Mouse (Mus musculus): ENCODE data around the gene Spaar. TPM values are rescaled to one million over a fixed set of nuclear protein-coding genes. Genes with fewer than 3 reads are reported as not detected.

Gene Spaar
- polyA plus RNA-seq, 1 experiment from 2014 or later: 1.2 TPM

GRCm38 (mm10) chr4:43741526-43741925 is 11.7 kb downstream of the Spaar start:
- H3K4me3 ChIP-seq (ENCODE audit: low read length): no peak overlapping the region
- H3K27ac ChIP-seq (ENCODE audit: low read length): no peak overlapping the region
- no peak overlapping the region for H3K9ac ChIP-seq (ENCODE audit: low read length)
- WGBS: 50% methylated on average over 5 of the region's 5 CpGs
- no peaks in the 10 kb centered on the region for H3K27me3 ChIP-seq (ENCODE audit: control insufficient read depth, insufficient read depth, low read depth, low read length)
- H3K36me3 ChIP-seq (ENCODE audit: control insufficient read depth, insufficient read depth, low read length): no peaks in the 10 kb centered on the region
- 0 out of 2 replicates have a peak, but pooled peaks cover 2% of the 10 kb centered on the region for H3K4me1 ChIP-seq (replicated peaks; ENCODE audit: control insufficient read depth, insufficient read depth, low read length)
- H3K4me2 ChIP-seq (ENCODE audit: low read depth, low read length): no peak overlapping the region
- no peak for ATAC-seq (ENCODE audit: low read depth)
- H3K9me3 ChIP-seq (ENCODE audit: control insufficient read depth, low read length): no peaks in the 10 kb centered on the region

GRCm38 (mm10) chr4:43742637-43743036 is 12.8 kb downstream of the Spaar start:
- H3K9ac ChIP-seq (ENCODE audit: low read length): no peak overlapping the region
- no peaks in the 10 kb centered on the region for H3K36me3 ChIP-seq (ENCODE audit: control insufficient read depth, insufficient read depth, low read length)
- no peak overlapping the region for H3K27ac ChIP-seq (ENCODE audit: low read length)
- WGBS: 30% methylated on average over 4 of the region's 4 CpGs
- no peaks in the 10 kb centered on the region; the same call in 1 of the 2 replicates for H3K4me1 ChIP-seq (replicated peaks; ENCODE audit: control insufficient read depth, insufficient read depth, low read length)
- no peak overlapping the region for H3K4me2 ChIP-seq (ENCODE audit: low read depth, low read length)
- ATAC-seq (ENCODE audit: low read depth): no peak
- no peaks in the 10 kb centered on the region for H3K27me3 ChIP-seq (ENCODE audit: control insufficient read depth, insufficient read depth, low read depth, low read length)
- H3K9me3 ChIP-seq (ENCODE audit: control insufficient read depth, low read length): no peaks in the 10 kb centered on the region
- H3K4me3 ChIP-seq (ENCODE audit: low read length): no peak overlapping the region

- H3K27ac ChIP-seq (ENCODE audit: low read length): no peak overlapping the region
- H3K9ac ChIP-seq (ENCODE audit: low read length): no peak overlapping the region
- 17% methylated on average over 1 of the region's 1 CpGs for WGBS
- no peaks in the 10 kb centered on the region for H3K27me3 ChIP-seq (ENCODE audit: control insufficient read depth, insufficient read depth, low read depth, low read length)
- no peak overlapping the region for H3K4me2 ChIP-seq (ENCODE audit: low read depth, low read length)
- no peaks in the 10 kb centered on the region for H3K36me3 ChIP-seq (ENCODE audit: control insufficient read depth, insufficient read depth, low read length)
- H3K4me3 ChIP-seq (ENCODE audit: low read length): no peak overlapping the region
- no peak for ATAC-seq (ENCODE audit: low read depth)
- no peaks in the 10 kb centered on the region for H3K9me3 ChIP-seq (ENCODE audit: control insufficient read depth, low read length)
- peaks cover 1% of the 10 kb centered on the region; the same call in 1 of the 2 replicates for H3K4me1 ChIP-seq (replicated peaks; ENCODE audit: control insufficient read depth, insufficient read depth, low read length)
Observed at GRCm38 (mm10) chr4:43743099-43743498, 13.3 kb downstream of the Spaar start.

- Histone ChIP-seq H3K4me3 (ENCODE audit: low read length) (no peak overlapping the region), H3K36me3 (ENCODE audit: control insufficient read depth, insufficient read depth, low read length) (no peaks in the 10 kb centered on the region), H3K27ac (ENCODE audit: low read length) (no peak overlapping the region), H3K9me3 (ENCODE audit: control insufficient read depth, low read length) (no peaks in the 10 kb centered on the region), H3K4me2 (ENCODE audit: low read depth, low read length) (no peak overlapping the region), H3K9ac (ENCODE audit: low read length) (no peak overlapping the region), H3K27me3 (ENCODE audit: control insufficient read depth, insufficient read depth, low read depth, low read length) (no peaks in the 10 kb centered on the region), H3K4me1 (replicated peaks; ENCODE audit: control insufficient read depth, insufficient read depth, low read length) (peaks cover 3% of the 10 kb centered on the region; the same call in 1 of the 2 replicates)
- 11% methylated on average over 6 of the region's 6 CpGs for WGBS
- ATAC-seq (ENCODE audit: low read depth): no peak
Observed at GRCm38 (mm10) chr4:43745187-43745586, 15.4 kb downstream of the Spaar start.

- H3K4me1 ChIP-seq (replicated peaks; ENCODE audit: control insufficient read depth, insufficient read depth, low read length): peaks cover 5% of the 10 kb centered on the region; the same call in 1 of the 2 replicates
- H3K9me3 ChIP-seq (ENCODE audit: control insufficient read depth, low read length): no peaks in the 10 kb centered on the region
- no peak for ATAC-seq (ENCODE audit: low read depth)
- WGBS: 59% methylated on average over 6 of the region's 6 CpGs
- H3K4me3 ChIP-seq (ENCODE audit: low read length): no peak overlapping the region
- no peak overlapping the region for H3K9ac ChIP-seq (ENCODE audit: low read length)
- H3K36me3 ChIP-seq (ENCODE audit: control insufficient read depth, insufficient read depth, low read length): no peaks in the 10 kb centered on the region
- H3K4me2 ChIP-seq (ENCODE audit: low read depth, low read length): no peak overlapping the region
- H3K27me3 ChIP-seq (ENCODE audit: control insufficient read depth, insufficient read depth, low read depth, low read length): no peaks in the 10 kb centered on the region
- no peak overlapping the region for H3K27ac ChIP-seq (ENCODE audit: low read length)
Observed at GRCm38 (mm10) chr4:43757213-43757612, 27.4 kb downstream of the Spaar start.

- Histone ChIP-seq H3K27ac (ENCODE audit: low read length) (no peak overlapping the region; the same call in 1 of the 2 replicates), H3K9me3 (ENCODE audit: control insufficient read depth, low read length) (no peaks in the 10 kb centered on the region), H3K9ac (ENCODE audit: low read length) (no peak overlapping the region), H3K4me2 (ENCODE audit: low read depth, low read length) (no peak overlapping the region), H3K36me3 (ENCODE audit: control insufficient read depth, insufficient read depth, low read length) (no peaks in the 10 kb centered on the region), H3K4me3 (ENCODE audit: low read length) (no peak overlapping the region), H3K4me1 (replicated peaks; ENCODE audit: control insufficient read depth, insufficient read depth, low read length) (peaks cover 5% of the 10 kb centered on the region; the same call in 1 of the 2 replicates), H3K27me3 (ENCODE audit: control insufficient read depth, insufficient read depth, low read depth, low read length) (no peaks in the 10 kb centered on the region)
- WGBS: 68% methylated on average over 21 of the region's 21 CpGs
- no peak for ATAC-seq (ENCODE audit: low read depth)
Observed at GRCm38 (mm10) chr4:43759571-43760418, 30.0 kb downstream of the Spaar start.

GRCm38 (mm10) chr4:43760460-43760859 is 30.6 kb downstream of the Spaar start:
- no peak for ATAC-seq (ENCODE audit: low read depth)
- Histone ChIP-seq H3K4me3 (ENCODE audit: low read length) (no peak overlapping the region), H3K4me2 (ENCODE audit: low read depth, low read length) (no peak overlapping the region), H3K9me3 (ENCODE audit: control insufficient read depth, low read length) (no peaks in the 10 kb centered on the region), H3K4me1 (replicated peaks; ENCODE audit: control insufficient read depth, insufficient read depth, low read length) (peaks cover 5% of the 10 kb centered on the region; the same call in 1 of the 2 replicates), H3K27ac (ENCODE audit: low read length) (no peak overlapping the region), H3K36me3 (ENCODE audit: control insufficient read depth, insufficient read depth, low read length) (no peaks in the 10 kb centered on the region), H3K9ac (ENCODE audit: low read length) (no peak overlapping the region), H3K27me3 (ENCODE audit: control insufficient read depth, insufficient read depth, low read depth, low read length) (no peaks in the 10 kb centered on the region)
- 72% methylated on average over 10 of the region's 10 CpGs for WGBS

- H3K27me3 ChIP-seq (ENCODE audit: control insufficient read depth, insufficient read depth, low read depth, low read length): no peaks in the 10 kb centered on the region
- H3K4me3 ChIP-seq (ENCODE audit: low read length): no peak overlapping the region
- ATAC-seq (ENCODE audit: low read depth): no peak
- H3K27ac ChIP-seq (ENCODE audit: low read length): no peak overlapping the region
- no peak overlapping the region for H3K4me2 ChIP-seq (ENCODE audit: low read depth, low read length)
- peaks cover 5% of the 10 kb centered on the region; the same call in 1 of the 2 replicates for H3K4me1 ChIP-seq (replicated peaks; ENCODE audit: control insufficient read depth, insufficient read depth, low read length)
- no peaks in the 10 kb centered on the region for H3K36me3 ChIP-seq (ENCODE audit: control insufficient read depth, insufficient read depth, low read length)
- no peaks in the 10 kb centered on the region for H3K9me3 ChIP-seq (ENCODE audit: control insufficient read depth, low read length)
- H3K9ac ChIP-seq (ENCODE audit: low read length): no peak overlapping the region
- 66% methylated on average over 2 of the region's 2 CpGs for WGBS
Observed at GRCm38 (mm10) chr4:43761336-43761735, 31.5 kb downstream of the Spaar start.

- Histone ChIP-seq H3K4me3 (ENCODE audit: low read length) (no peak overlapping the region), H3K27me3 (ENCODE audit: control insufficient read depth, insufficient read depth, low read depth, low read length) (no peaks in the 10 kb centered on the region), H3K4me1 (replicated peaks; ENCODE audit: control insufficient read depth, insufficient read depth, low read length) (peaks cover 5% of the 10 kb centered on the region; the same call in 1 of the 2 replicates), H3K27ac (ENCODE audit: low read length) (no peak overlapping the region), H3K36me3 (ENCODE audit: control insufficient read depth, insufficient read depth, low read length) (no peaks in the 10 kb centered on the region), H3K4me2 (ENCODE audit: low read depth, low read length) (no peak overlapping the region), H3K9me3 (ENCODE audit: control insufficient read depth, low read length) (no peaks in the 10 kb centered on the region), H3K9ac (ENCODE audit: low read length) (no peak overlapping the region)
- peak; percentile 45 for ATAC-seq (ENCODE audit: low read depth)
- WGBS: 15% methylated on average over 7 of the region's 7 CpGs
Observed at GRCm38 (mm10) chr4:43763410-43763809, 33.6 kb downstream of the Spaar start.

Measured in lung, embryonic 16.5 days (tissue).